Mouse (Mus musculus) MEL (cell line): ENCODE results near the gene Upp2. TPM values are rescaled to one million over a fixed set of nuclear protein-coding genes. Genes with fewer than 3 reads are reported as not detected.

ENCODE experiments used
- DNase-seq: peaks from one replicate; pipeline ENCODE4 v3.0.0; 2011; ENCODE audit warnings: low read depth, low spot score
- H3K27ac ChIP-seq: 2 replicates; pipeline ENCODE4 v1.5.1; 2012; ENCODE audit warnings: low read depth, mild to moderate bottlenecking, control low read depth, low read length, moderate library complexity; ENCODE audit not compliant: control insufficient read depth
- H3K27me3 ChIP-seq, 2 experiments: fragments of 150-350 bp in 1 of 2; sonication (generic) in 1 of 2; 2 replicates each; pipeline ENCODE4 v1.6.1; 2012; ENCODE audit warnings: low read length in 2 of 2, mild to moderate bottlenecking in 2 of 2, improper control_type of control experiment in 1 of 2, moderate library complexity in 1 of 2; ENCODE audit not compliant: insufficient read depth in 2 of 2, control insufficient read depth in 1 of 2
- H3K36me3 ChIP-seq, 2 experiments: 2 replicates each; pipeline ENCODE4 v1.6.1; 2012 to 2014; ENCODE audit warnings: low read length in 2 of 2, improper control_type of control experiment in 1 of 2, inconsistent platforms in 1 of 2, mild to moderate bottlenecking in 1 of 2; ENCODE audit not compliant: insufficient read depth in 2 of 2, control insufficient read depth in 1 of 2
- H3K4me1 ChIP-seq, 2 experiments: fragments of 150-350 bp in 1 of 2; sonication (generic) in 1 of 2; 2 replicates each; pipeline ENCODE4 v1.6.1; 2012; ENCODE audit warnings: low read length in 2 of 2, improper control_type of control experiment in 1 of 2, mild to moderate bottlenecking in 1 of 2; ENCODE audit not compliant: insufficient read depth in 2 of 2, control insufficient read depth in 1 of 2
- H3K4me3 ChIP-seq, 2 experiments: fragments of 150-350 bp in 1 of 2; sonication (generic) in 1 of 2; 2 replicates each; pipeline ENCODE4 v1.5.1; 2012; ENCODE audit warnings: low read depth in 2 of 2, low read length in 2 of 2, mild to moderate bottlenecking in 2 of 2, moderate library complexity in 2 of 2, control low read depth in 1 of 2, improper control_type of control experiment in 1 of 2; ENCODE audit not compliant: control insufficient read depth in 1 of 2, insufficient read depth in 1 of 2
- H3K79me2 ChIP-seq: 2 replicates; pipeline ENCODE4 v1.6.1; 2012; ENCODE audit warnings: mild to moderate bottlenecking, low read length, moderate library complexity; ENCODE audit not compliant: control insufficient read depth, poor library complexity, insufficient read depth
- H3K9ac ChIP-seq: 2 replicates; pipeline ENCODE4 v1.6.1; 2012; ENCODE audit warnings: low read depth, mild to moderate bottlenecking, control low read depth, low read length, moderate library complexity; ENCODE audit not compliant: control insufficient read depth, poor library complexity, severe bottlenecking
- H3K9me3 ChIP-seq: fragments of 150-350 bp; sonication (generic); replicated peaks from 2 replicates; pipeline ENCODE4 v1.6.1; 2012; ENCODE audit warnings: mild to moderate bottlenecking, low read length, improper control_type of control experiment, moderate library complexity; ENCODE audit not compliant: insufficient read depth
- BHLHE40 ChIP-seq: IDR thresholded peaks from 2 replicates; pipeline ENCODE4 v1.6.1; 2012; ENCODE audit warnings: low read depth, mild to moderate bottlenecking, inconsistent platforms, low read length, improper control_type of control experiment, borderline replicate concordance
- CHD1 ChIP-seq: IDR thresholded peaks from 2 replicates; pipeline ENCODE4 v1.6.1; 2012; ENCODE audit warnings: low read depth, mild to moderate bottlenecking, inconsistent platforms, low read length, improper control_type of control experiment
- CHD2 ChIP-seq: IDR thresholded peaks from 2 replicates; pipeline ENCODE4 v1.6.1; 2011; ENCODE audit warnings: low read length, improper control_type of control experiment
- CTCF ChIP-seq, 3 experiments: IDR thresholded peaks in 2 of 3; conservative IDR thresholded peaks in 1 of 3; 2 replicates each; pipeline ENCODE4 v1.5.1; 2011 to 2012; ENCODE audit warnings: low read length in 3 of 3, low read depth in 2 of 3, mild to moderate bottlenecking in 2 of 3, improper control_type of control experiment in 1 of 3, inconsistent platforms in 1 of 3, mixed read lengths in 1 of 3, moderate library complexity in 1 of 3; ENCODE audit not compliant: control insufficient read depth in 1 of 3, insufficient read depth in 1 of 3, poor library complexity in 1 of 3, severe bottlenecking in 1 of 3
- ETS1 ChIP-seq: IDR thresholded peaks from 2 replicates; pipeline ENCODE4 v1.6.1; 2012; ENCODE audit warnings: low read depth, mild to moderate bottlenecking, inconsistent platforms, low read length, improper control_type of control experiment, moderate library complexity
- GABPA ChIP-seq: IDR thresholded peaks from 2 replicates; pipeline ENCODE4 v1.6.1; 2012; ENCODE audit warnings: low read depth, mild to moderate bottlenecking, inconsistent platforms, low read length, improper control_type of control experiment, moderate library complexity
- KAT2A ChIP-seq: conservative IDR thresholded peaks from 2 replicates; pipeline ENCODE4 v1.6.1; 2012; ENCODE audit warnings: low read depth, low read length, improper control_type of control experiment, inconsistent platforms
- MAFK ChIP-seq: IDR thresholded peaks from 2 replicates; pipeline ENCODE4 v1.6.1; 2011; ENCODE audit warnings: low read depth, mild to moderate bottlenecking, low read length, improper control_type of control experiment, borderline replicate concordance
- MAZ ChIP-seq: IDR thresholded peaks from 2 replicates; pipeline ENCODE4 v1.6.1; 2012; ENCODE audit warnings: low read depth, mild to moderate bottlenecking, inconsistent platforms, low read length, improper control_type of control experiment
- MEF2A ChIP-seq: IDR thresholded peaks from 2 replicates; pipeline ENCODE4 v1.6.1; 2014; ENCODE audit warnings: low read depth, mild to moderate bottlenecking, inconsistent platforms, low read length, improper control_type of control experiment; ENCODE audit not compliant: poor library complexity, insufficient replicate concordance, severe bottlenecking; ENCODE audit errors: extremely low read depth
- MYB ChIP-seq: IDR thresholded peaks from 2 replicates; pipeline ENCODE4 v1.6.1; 2011; ENCODE audit warnings: mild to moderate bottlenecking, low read depth, low read length, improper control_type of control experiment
- MYC ChIP-seq: IDR thresholded peaks from 2 replicates; pipeline ENCODE4 v1.6.1; 2011; ENCODE audit warnings: low read depth, mild to moderate bottlenecking, low read length, improper control_type of control experiment, moderate library complexity
- POLR2A ChIP-seq, 2 experiments: IDR thresholded peaks; 2 replicates each; pipeline ENCODE4 v1.6.1; 2011 to 2012; ENCODE audit warnings: low read length in 2 of 2, mild to moderate bottlenecking in 2 of 2, control low read depth in 1 of 2, improper control_type of control experiment in 1 of 2, low read depth in 1 of 2, moderate library complexity in 1 of 2; ENCODE audit not compliant: control insufficient read depth in 1 of 2, insufficient read depth in 1 of 2, poor library complexity in 1 of 2
- POLR2AphosphoS2 ChIP-seq: IDR thresholded peaks from 2 replicates; pipeline ENCODE4 v1.6.1; 2011; ENCODE audit warnings: low read length, improper control_type of control experiment
- POLR2AphosphoS5 ChIP-seq: IDR thresholded peaks from 2 replicates; pipeline ENCODE4 v1.6.1; 2012; ENCODE audit warnings: low read depth, borderline replicate concordance, mild to moderate bottlenecking, inconsistent platforms, low read length, moderate library complexity, mixed read lengths
- TAL1 ChIP-seq: IDR thresholded peaks from 2 replicates; pipeline ENCODE4 v1.6.1; 2012; ENCODE audit warnings: mild to moderate bottlenecking, inconsistent platforms, low read length, moderate library complexity, mixed read lengths
- USF2 ChIP-seq, 2 experiments: IDR thresholded peaks; 2 replicates each; pipeline ENCODE4 v1.6.1; 2011 to 2012; ENCODE audit warnings: improper control_type of control experiment in 2 of 2, low read length in 2 of 2, borderline replicate concordance in 1 of 2, inconsistent platforms in 1 of 2, low read depth in 1 of 2, mild to moderate bottlenecking in 1 of 2; ENCODE audit not compliant: insufficient read depth in 1 of 2
- ZNF384 ChIP-seq: IDR thresholded peaks from 2 replicates; pipeline ENCODE4 v1.6.1; 2012; ENCODE audit warnings: low read depth, mild to moderate bottlenecking, inconsistent platforms, low read length, improper control_type of control experiment
- polyA plus RNA-seq, 2 experiments: library from polyadenylated mRNA; stranded (reverse) in 1 of 2; unstranded in 1 of 2; fragments of >175 nt in 1 of 2; fragments of >200 nt in 1 of 2; gene quantifications; 2 replicates each; pipeline versions ENCODE4 v1.2.1 to v1.2.4; 2012; ENCODE audit warnings: low replicate concordance in 2 of 2, low read depth in 1 of 2; ENCODE audit not compliant: insufficient read length in 2 of 2, insufficient read depth in 1 of 2, missing spikeins in 1 of 2
- total RNA-seq: library from RNA; depleted of rRNA; stranded (reverse); fragments of 300-350 nt; gene quantifications from 2 replicates; pipeline ENCODE4 v1.2.3, GENCODE M21; 2012

Gene Upp2
- total and polyA plus RNA-seq, 3 experiments = not detected

- no peak for DNase-seq
- TF ChIP-seq POLR2AphosphoS5 (no peak), CTCF (IDR thresholded peaks at IDR 0.05 in 2 of 3, conservative IDR thresholded peaks at IDR 0.05 in 1 of 3; ENCODE audit: control insufficient read depth in 1 of 3, insufficient read depth in 1 of 3, low read depth in 2 of 3, low read length in 3 of 3, poor library complexity in 1 of 3, severe bottlenecking in 1 of 3) (no peak), POLR2AphosphoS2 (no peak), MYC (no peak), BHLHE40 (no peak), USF2 (IDR thresholded peaks at IDR 0.05; ENCODE audit: borderline replicate concordance in 1 of 2, insufficient read depth in 1 of 2, low read depth in 1 of 2, low read length in 2 of 2) (no peak), CHD2 (no peak), POLR2A (IDR thresholded peaks at IDR 0.05; ENCODE audit: control insufficient read depth in 1 of 2, insufficient read depth in 1 of 2, low read depth in 1 of 2, low read length in 2 of 2, poor library complexity in 1 of 2) (no peak), MYB (no peak), MAFK (no peak), GABPA (no peak), ZNF384 (no peak)
- TF ChIP-seq, all 39 proteins: peak for 0
These were observed 192.6 kb downstream of the Upp2 start for GRCm38 (mm10) chr2:58759676-58760075.

GRCm38 (mm10) chr2:58765141-58765540, 198.0 kb downstream of the Upp2 start:
- no peaks in the 10 kb centered on the region for H3K79me2 ChIP-seq
- H3K36me3 ChIP-seq = no peaks in the 10 kb centered on the region
- no peak for TF ChIP-seq CHD1
- TF ChIP-seq TAL1 = no peak
- no peak for TF ChIP-seq CHD2
- TF ChIP-seq MEF2A = no peak
- TF ChIP-seq MYB = no peak
- no peak for TF ChIP-seq KAT2A
- no peak for TF ChIP-seq ETS1
- TF ChIP-seq USF2 (IDR thresholded peaks at IDR 0.05; ENCODE audit: borderline replicate concordance in 1 of 2, insufficient read depth in 1 of 2, low read depth in 1 of 2, low read length in 2 of 2) = no peak
- no peak for TF ChIP-seq MAZ
- no peak overlapping the region for H3K9ac ChIP-seq
- H3K27ac ChIP-seq = no peak overlapping the region
- DNase-seq = no peak
- H3K27me3 ChIP-seq = no peaks in the 10 kb centered on the region
- H3K9me3 ChIP-seq = no peaks in the 10 kb centered on the region
- H3K4me1 ChIP-seq = no peaks in the 10 kb centered on the region
- no peak overlapping the region for H3K4me3 ChIP-seq

More at GRCm38 (mm10) chr2:58759676-58760075, 192.6 kb downstream of the Upp2 start:
- H3K4me3 ChIP-seq = no peak overlapping the region
- H3K9me3 ChIP-seq = no peaks in the 10 kb centered on the region
- H3K79me2 ChIP-seq = no peaks in the 10 kb centered on the region
- no peaks in the 10 kb centered on the region for H3K27me3 ChIP-seq
- H3K36me3 ChIP-seq = no peaks in the 10 kb centered on the region
- H3K4me1 ChIP-seq = no peaks in the 10 kb centered on the region
- H3K9ac ChIP-seq = no peak overlapping the region
- H3K27ac ChIP-seq = no peak overlapping the region
